Mouse (Mus musculus): ENCODE results near the gene Sptb. TPM values are rescaled to one million over a fixed set of nuclear protein-coding genes. Genes with fewer than 3 reads are reported as not detected.

Gene Sptb
- polyA plus RNA-seq, 1 experiment from 2014 or later = 2.4 TPM

GRCm38 (mm10) chr12:76685647-76686046, 24.7 kb downstream of the Sptb start:
- Histone ChIP-seq H3K27me3 (ENCODE audit: control insufficient read depth, insufficient read depth, low read length) (no peaks in the 10 kb centered on the region), H3K9me3 (replicated peaks; ENCODE audit: control insufficient read depth, low read length) (no peaks in the 10 kb centered on the region), H3K36me3 (replicated peaks; ENCODE audit: control insufficient read depth, insufficient read depth, low read depth, low read length) (no peaks in the 10 kb centered on the region), H3K9ac (replicated peaks; ENCODE audit: low read length) (no peak overlapping the region), H3K27ac (replicated peaks; ENCODE audit: low read depth, low read length) (no peak overlapping the region), H3K4me2 (ENCODE audit: low read depth, low read length) (no peak overlapping the region), H3K4me3 (ENCODE audit: low read depth, low read length) (no peak overlapping the region), H3K4me1 (ENCODE audit: control insufficient read depth, insufficient read depth, low read length) (no peaks in the 10 kb centered on the region)
- no peak for ATAC-seq (replicated peaks; ENCODE audit: insufficient number of reproducible peaks, low FRiP score, low TSS enrichment, low read depth)
- 98% methylated on average over 3 of the region's 3 CpGs for WGBS
- no peak for DNase-seq (ENCODE audit: low spot score)

- Histone ChIP-seq H3K27me3 (ENCODE audit: control insufficient read depth, insufficient read depth, low read length) (no peaks in the 10 kb centered on the region), H3K4me3 (ENCODE audit: low read depth, low read length) (no peak overlapping the region), H3K4me1 (ENCODE audit: control insufficient read depth, insufficient read depth, low read length) (no peaks in the 10 kb centered on the region), H3K4me2 (ENCODE audit: low read depth, low read length) (no peak overlapping the region), H3K36me3 (replicated peaks; ENCODE audit: control insufficient read depth, insufficient read depth, low read depth, low read length) (no peaks in the 10 kb centered on the region), H3K27ac (replicated peaks; ENCODE audit: low read depth, low read length) (no peak overlapping the region), H3K9me3 (replicated peaks; ENCODE audit: control insufficient read depth, low read length) (no peaks in the 10 kb centered on the region), H3K9ac (replicated peaks; ENCODE audit: low read length) (no peak overlapping the region)
- DNase-seq (ENCODE audit: low spot score) = no peak
- WGBS = 57% methylated on average over 6 of the region's 6 CpGs
- ATAC-seq (replicated peaks; ENCODE audit: insufficient number of reproducible peaks, low FRiP score, low TSS enrichment, low read depth) = no peak
These were observed 25.9 kb downstream of the Sptb start for GRCm38 (mm10) chr12:76684493-76684892.

GRCm38 (mm10) chr12:76681937-76682336, 28.4 kb downstream of the Sptb start:
- Histone ChIP-seq H3K27ac (replicated peaks; ENCODE audit: low read depth, low read length) (no peak overlapping the region), H3K9me3 (replicated peaks; ENCODE audit: control insufficient read depth, low read length) (no peaks in the 10 kb centered on the region), H3K9ac (replicated peaks; ENCODE audit: low read length) (no peak overlapping the region), H3K4me3 (ENCODE audit: low read depth, low read length) (no peak overlapping the region), H3K4me2 (ENCODE audit: low read depth, low read length) (no peak overlapping the region), H3K4me1 (ENCODE audit: control insufficient read depth, insufficient read depth, low read length) (no peaks in the 10 kb centered on the region), H3K36me3 (replicated peaks; ENCODE audit: control insufficient read depth, insufficient read depth, low read depth, low read length) (no peaks in the 10 kb centered on the region), H3K27me3 (ENCODE audit: control insufficient read depth, insufficient read depth, low read length) (no peaks in the 10 kb centered on the region)
- ATAC-seq (replicated peaks; ENCODE audit: insufficient number of reproducible peaks, low FRiP score, low TSS enrichment, low read depth) (0 out of 2 replicates have a peak, but pooled peaks have one; percentile 62), DNase-seq (ENCODE audit: low spot score) (no peak)

- Histone ChIP-seq H3K9ac (replicated peaks; ENCODE audit: low read length) (no peak overlapping the region), H3K27ac (replicated peaks; ENCODE audit: low read depth, low read length) (no peak overlapping the region), H3K4me1 (ENCODE audit: control insufficient read depth, insufficient read depth, low read length) (no peaks in the 10 kb centered on the region), H3K27me3 (ENCODE audit: control insufficient read depth, insufficient read depth, low read length) (no peaks in the 10 kb centered on the region), H3K4me3 (ENCODE audit: low read depth, low read length) (no peak overlapping the region), H3K4me2 (ENCODE audit: low read depth, low read length) (no peak overlapping the region), H3K9me3 (replicated peaks; ENCODE audit: control insufficient read depth, low read length) (no peaks in the 10 kb centered on the region), H3K36me3 (replicated peaks; ENCODE audit: control insufficient read depth, insufficient read depth, low read depth, low read length) (no peaks in the 10 kb centered on the region)
- WGBS = 57% methylated on average over 7 of the region's 7 CpGs
- ATAC-seq (replicated peaks; ENCODE audit: insufficient number of reproducible peaks, low FRiP score, low TSS enrichment, low read depth) (no peak), DNase-seq (ENCODE audit: low spot score) (no peak)
These were observed 33.3 kb downstream of the Sptb start for GRCm38 (mm10) chr12:76677068-76677467.

- H3K36me3 ChIP-seq (replicated peaks; ENCODE audit: control insufficient read depth, insufficient read depth, low read depth, low read length) = no peaks in the 10 kb centered on the region
- no peaks in the 10 kb centered on the region for H3K27me3 ChIP-seq (ENCODE audit: control insufficient read depth, insufficient read depth, low read length)
- H3K27ac ChIP-seq (replicated peaks; ENCODE audit: low read depth, low read length) = no peak overlapping the region
- H3K9ac ChIP-seq (replicated peaks; ENCODE audit: low read length) = no peak overlapping the region
- ATAC-seq (replicated peaks; ENCODE audit: insufficient number of reproducible peaks, low FRiP score, low TSS enrichment, low read depth) (no peak), DNase-seq (ENCODE audit: low spot score) (no peak)
- 88% methylated on average over 22 of the region's 22 CpGs for WGBS
- no peak overlapping the region for H3K4me3 ChIP-seq (ENCODE audit: low read depth, low read length)
- H3K4me2 ChIP-seq (ENCODE audit: low read depth, low read length) = no peak overlapping the region
- H3K4me1 ChIP-seq (ENCODE audit: control insufficient read depth, insufficient read depth, low read length) = no peaks in the 10 kb centered on the region
- no peaks in the 10 kb centered on the region for H3K9me3 ChIP-seq (replicated peaks; ENCODE audit: control insufficient read depth, low read length)
These were observed 33.9 kb downstream of the Sptb start for GRCm38 (mm10) chr12:76676477-76676876.

GRCm38 (mm10) chr12:76675364-76675763, 35.0 kb downstream of the Sptb start:
- Histone ChIP-seq H3K27me3 (ENCODE audit: control insufficient read depth, insufficient read depth, low read length) (no peaks in the 10 kb centered on the region), H3K27ac (replicated peaks; ENCODE audit: low read depth, low read length) (no peak overlapping the region), H3K36me3 (replicated peaks; ENCODE audit: control insufficient read depth, insufficient read depth, low read depth, low read length) (no peaks in the 10 kb centered on the region), H3K9me3 (replicated peaks; ENCODE audit: control insufficient read depth, low read length) (no peaks in the 10 kb centered on the region), H3K9ac (replicated peaks; ENCODE audit: low read length) (no peak overlapping the region), H3K4me3 (ENCODE audit: low read depth, low read length) (no peak overlapping the region), H3K4me2 (ENCODE audit: low read depth, low read length) (no peak overlapping the region), H3K4me1 (ENCODE audit: control insufficient read depth, insufficient read depth, low read length) (peaks cover under 1% of the 10 kb centered on the region; the same call in 1 of the 2 replicates)
- DNase-seq (ENCODE audit: low spot score) (no peak), ATAC-seq (replicated peaks; ENCODE audit: insufficient number of reproducible peaks, low FRiP score, low TSS enrichment, low read depth) (no peak)
- WGBS = 65% methylated on average over 5 of the region's 5 CpGs

GRCm38 (mm10) chr12:76673794-76674222, 36.5 kb downstream of the Sptb start:
- H3K9me3 ChIP-seq (replicated peaks; ENCODE audit: control insufficient read depth, low read length) = no peaks in the 10 kb centered on the region
- H3K27ac ChIP-seq (replicated peaks; ENCODE audit: low read depth, low read length) = no peak overlapping the region
- DNase-seq (ENCODE audit: low spot score) (no peak), ATAC-seq (replicated peaks; ENCODE audit: insufficient number of reproducible peaks, low FRiP score, low TSS enrichment, low read depth) (0 out of 2 replicates have a peak, but pooled peaks have one; percentile 24)
- H3K36me3 ChIP-seq (replicated peaks; ENCODE audit: control insufficient read depth, insufficient read depth, low read depth, low read length) = no peaks in the 10 kb centered on the region
- no peaks in the 10 kb centered on the region for H3K27me3 ChIP-seq (ENCODE audit: control insufficient read depth, insufficient read depth, low read length)
- no peak overlapping the region for H3K4me3 ChIP-seq (ENCODE audit: low read depth, low read length)
- whole genome bisulfite sequencing = 82% methylated on average over 12 of the region's 12 CpGs
- peaks cover 3% of the 10 kb centered on the region; the same call in 1 of the 2 replicates for H3K4me1 ChIP-seq (ENCODE audit: control insufficient read depth, insufficient read depth, low read length)
- H3K9ac ChIP-seq (replicated peaks; ENCODE audit: low read length) = no peak overlapping the region
- no peak overlapping the region for H3K4me2 ChIP-seq (ENCODE audit: low read depth, low read length)

- WGBS = 88% methylated on average over 8 of the region's 8 CpGs
- no peaks in the 10 kb centered on the region for H3K36me3 ChIP-seq (replicated peaks; ENCODE audit: control insufficient read depth, insufficient read depth, low read depth, low read length)
- no peak overlapping the region for H3K27ac ChIP-seq (replicated peaks; ENCODE audit: low read depth, low read length)
- H3K27me3 ChIP-seq (ENCODE audit: control insufficient read depth, insufficient read depth, low read length) = no peaks in the 10 kb centered on the region
- ATAC-seq (replicated peaks; ENCODE audit: insufficient number of reproducible peaks, low FRiP score, low TSS enrichment, low read depth) (no peak), DNase-seq (ENCODE audit: low spot score) (no peak)
- H3K4me3 ChIP-seq (ENCODE audit: low read depth, low read length) = no peak overlapping the region
- no peak overlapping the region for H3K9ac ChIP-seq (replicated peaks; ENCODE audit: low read length)
- H3K9me3 ChIP-seq (replicated peaks; ENCODE audit: control insufficient read depth, low read length) = no peaks in the 10 kb centered on the region
- no peak overlapping the region for H3K4me2 ChIP-seq (ENCODE audit: low read depth, low read length)
- peaks cover 3% of the 10 kb centered on the region; the same call in 1 of the 2 replicates for H3K4me1 ChIP-seq (ENCODE audit: control insufficient read depth, insufficient read depth, low read length)
These were observed 38.3 kb downstream of the Sptb start for GRCm38 (mm10) chr12:76672008-76672407.

Data from embryonic facial prominence, embryonic 11.5 days (tissue).